ENCODE assay signal across 8 mouse cellular contexts in the genomic region with DNA sequence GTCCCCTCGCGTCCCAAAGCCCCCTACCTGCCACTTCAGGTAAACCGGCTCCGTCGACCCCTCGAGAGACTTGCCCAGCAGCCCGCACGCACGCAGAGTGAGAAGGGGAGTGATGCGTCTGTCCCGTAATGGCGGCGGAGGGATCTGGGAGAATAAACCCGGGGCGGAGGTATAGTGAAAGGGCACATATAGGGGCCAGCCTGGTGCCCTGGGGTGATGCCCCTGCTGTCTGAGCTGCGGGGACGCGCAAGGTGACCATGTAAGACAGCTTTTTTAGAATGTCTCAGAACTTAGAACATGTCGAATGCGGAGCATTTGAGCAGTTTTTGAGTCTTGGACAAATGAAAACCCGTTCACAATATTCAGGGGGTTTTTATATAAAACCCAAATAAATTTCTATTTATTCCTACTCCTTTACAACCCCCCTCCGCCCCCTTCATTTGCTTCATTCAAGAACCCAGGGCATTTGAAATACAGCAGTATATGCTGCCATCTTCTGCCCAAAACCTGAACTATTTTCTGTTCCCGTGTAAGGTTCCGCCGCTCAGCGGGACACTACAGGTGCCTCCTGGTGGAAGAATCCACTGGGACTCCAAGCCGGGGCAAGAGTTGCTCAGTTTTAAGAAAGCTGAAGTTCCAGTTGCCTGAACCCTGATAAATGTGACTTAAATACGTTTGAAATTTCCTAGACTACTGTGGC. TPM values are rescaled to one million over a fixed set of nuclear protein-coding genes. Genes with fewer than 3 reads are reported as not detected.
DNase-seq lines count a peak whose midpoint lies in the region; ATAC-seq lines count a peak whose summit lies in the region.

Gene Tsc22d3, minus strand, starts transcription at position 250 of the 700 bp plus-strand sequence.

- no peaks in the 10 kb centered on the region for H3K9me3 ChIP-seq in forebrain, embryonic 14.5 days (replicated peaks; ENCODE audit: control insufficient read depth, low read length)
- 0 out of 2 replicates have a peak, but pooled peaks cover 5% of the 10 kb centered on the region for H3K9me3 ChIP-seq in liver, embryonic 15.5 days (replicated peaks)
- H3K9me3 ChIP-seq in neural tube, embryonic 11.5 days (ENCODE audit: control insufficient read depth, low read length): no peaks in the 10 kb centered on the region

- no peaks in the 10 kb centered on the region for H3K4me1 ChIP-seq in forebrain, embryonic 14.5 days (ENCODE audit: control insufficient read depth, insufficient read depth, low read length)
- no peaks in the 10 kb centered on the region for H3K4me1 ChIP-seq in liver, embryonic 15.5 days (replicated peaks)
- H3K4me1 ChIP-seq in neural tube, embryonic 11.5 days (ENCODE audit: control insufficient read depth, insufficient read depth, low read length): no peaks in the 10 kb centered on the region

- no peak within 1 kb of the TSS for H3K9ac ChIP-seq in forebrain, embryonic 14.5 days (ENCODE audit: low read length)
- no peak within 1 kb of the TSS for H3K9ac ChIP-seq in liver, embryonic 15.5 days
- H3K9ac ChIP-seq in neural tube, embryonic 11.5 days (ENCODE audit: low read length): no peak within 1 kb of the TSS

- peak; percentile 69 for ATAC-seq in cerebellum, adult (ENCODE audit: insufficient number of reproducible peaks, low FRiP score, low TSS enrichment)
- peak; percentile 60; the same call in 1 of the 2 replicates for ATAC-seq in forebrain, embryonic 14.5 days
- no peak for ATAC-seq in liver, embryonic 15.5 days (ENCODE audit: insufficient read depth)
- peak; percentile 46; the same call in 1 of the 2 replicates for ATAC-seq in neural tube, embryonic 11.5 days (ENCODE audit: insufficient read depth, low FRiP score, low TSS enrichment)

- no peak within 1 kb of the TSS for H3K27ac ChIP-seq in forebrain, embryonic 14.5 days (ENCODE audit: low read depth, low read length)
- no peak within 1 kb of the TSS for H3K27ac ChIP-seq in liver, embryonic 15.5 days (replicated peaks)
- no peak within 1 kb of the TSS for H3K27ac ChIP-seq in neural tube, embryonic 11.5 days (ENCODE audit: low read depth, low read length)

- WGBS in forebrain, embryonic 14.5 days: 33% methylated on average over 28 of the region's 28 CpGs
- WGBS in liver, embryonic 15.5 days (ENCODE audit: insufficient replicate concordance): 17% methylated on average over 28 of the region's 28 CpGs
- 22% methylated on average over 28 of the region's 28 CpGs for WGBS in neural tube, embryonic 11.5 days

- peaks cover 26% of the 10 kb centered on the region for H3K27me3 ChIP-seq in forebrain, embryonic 14.5 days (replicated peaks; ENCODE audit: control insufficient read depth, insufficient read depth, low read length)
- H3K27me3 ChIP-seq in liver, embryonic 15.5 days: peaks cover 60% of the 10 kb centered on the region
- peaks cover 32% of the 10 kb centered on the region for H3K27me3 ChIP-seq in neural tube, embryonic 11.5 days (ENCODE audit: control insufficient read depth, insufficient read depth, low read length)

- no peaks in the 10 kb centered on the region for H3K36me3 ChIP-seq in forebrain, embryonic 14.5 days (ENCODE audit: control insufficient read depth, insufficient read depth, low read length)
- H3K36me3 ChIP-seq in liver, embryonic 15.5 days (replicated peaks): no peaks in the 10 kb centered on the region
- no peaks in the 10 kb centered on the region for H3K36me3 ChIP-seq in neural tube, embryonic 11.5 days (ENCODE audit: control insufficient read depth, insufficient read depth, low read length)

- peak; percentile 66 for DNase-seq in ES-CJ7 (ENCODE audit: low read depth, low spot score)
- DNase-seq in forebrain, embryonic 14.5 days (ENCODE audit: low spot score): peak; percentile 70
- DNase-seq in heart, postnatal 14 days: peak; percentile 58 to 67
- peak; percentile 53 to 65 for DNase-seq in kidney, postnatal 4 days
- peak; percentile 29 for DNase-seq in neural tube, embryonic 11.5 days (ENCODE audit: low spot score)
- DNase-seq in testis, postnatal 10 days (ENCODE audit: low spot score): peak; percentile 50

- peak within 1 kb of the TSS; percentile 43 for H3K4me3 ChIP-seq in forebrain, embryonic 14.5 days (ENCODE audit: low read depth, low read length)
- H3K4me3 ChIP-seq in liver, embryonic 15.5 days (replicated peaks): peak within 1 kb of the TSS; percentile 57
- peak within 1 kb of the TSS; percentile 46 for H3K4me3 ChIP-seq in neural tube, embryonic 11.5 days (ENCODE audit: low read depth, low read length)

- H3K4me2 ChIP-seq in forebrain, embryonic 14.5 days (ENCODE audit: low read length): peak within 1 kb of the TSS; percentile 67
- H3K4me2 ChIP-seq in liver, embryonic 15.5 days: peak within 1 kb of the TSS; percentile 76
- peak within 1 kb of the TSS; percentile 70 for H3K4me2 ChIP-seq in neural tube, embryonic 11.5 days (ENCODE audit: low read depth)

- intact Hi-C loops in heart, postnatal 14 days (cut with DNase I): loop anchor here (2.0 to 5.0 kb wide), 4 partner anchors 62 to 123 kb away; partner anchors contain the start of gene Mid2

RNA-seq across cellular contexts. Expression of gene Tsc22d3, which starts in this region (rescaled TPM):
- 103 and 109 TPM in 2 replicates for polyA plus RNA-seq in forebrain, embryonic 14.5 days (2014; fragmentation: Nextera tagmentation; extraction: Ambion mirVana)
- 100 to 1,000 TPM; 256 to 263 TPM for total RNA-seq in heart, postnatal 14 days (2021)
- 18.1 and 19.9 TPM in 2 replicates for polyA plus RNA-seq in liver, embryonic 15.5 days (2015; fragmentation: Nextera tagmentation; extraction: Ambion mirVana)
- polyA plus RNA-seq in neural tube, embryonic 11.5 days (2014; fragmentation: Nextera tagmentation; extraction: Ambion mirVana): 145 and 153 TPM in 2 replicates
